Mouse (Mus musculus) stomach, adult 2 months (tissue): ENCODE results near the gene Vmn1r148. TPM values are rescaled to one million over a fixed set of nuclear protein-coding genes. Genes with fewer than 3 reads are reported as not detected.

ENCODE experiments used
- polyA plus RNA-seq: library from polyadenylated mRNA; depleted of rRNA; stranded (reverse); fragments of >200 nt; gene quantifications from 2 replicates; pipeline ENCODE4 v1.2.3, GENCODE M21; 2012; rRNA removed

Gene Vmn1r148
- not detected in 2 replicates for polyA plus RNA-seq

DNA sequence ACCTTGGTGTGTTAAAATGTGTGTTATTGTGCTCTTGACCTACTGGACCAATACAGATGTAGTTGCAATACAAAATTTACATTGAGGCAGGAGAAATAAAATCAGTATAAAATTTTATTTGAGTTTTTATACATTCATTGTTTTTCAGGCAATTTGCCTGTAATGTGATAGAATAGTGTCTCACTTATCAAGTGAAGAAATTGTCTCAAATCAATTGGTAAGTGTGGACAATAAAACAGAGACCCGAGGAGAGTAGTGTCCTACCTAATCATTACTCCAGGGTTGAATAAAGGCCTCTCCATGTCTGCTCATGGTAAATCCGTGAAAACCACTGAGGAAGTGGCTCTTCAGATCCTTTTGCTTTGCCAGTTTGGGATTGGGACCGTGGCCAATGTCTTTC, at the start of gene Vmn1r148:
TSS of gene Vmn1r148 (plus strand) at position 301 of the 400 bp plus-strand sequence.

DNA sequence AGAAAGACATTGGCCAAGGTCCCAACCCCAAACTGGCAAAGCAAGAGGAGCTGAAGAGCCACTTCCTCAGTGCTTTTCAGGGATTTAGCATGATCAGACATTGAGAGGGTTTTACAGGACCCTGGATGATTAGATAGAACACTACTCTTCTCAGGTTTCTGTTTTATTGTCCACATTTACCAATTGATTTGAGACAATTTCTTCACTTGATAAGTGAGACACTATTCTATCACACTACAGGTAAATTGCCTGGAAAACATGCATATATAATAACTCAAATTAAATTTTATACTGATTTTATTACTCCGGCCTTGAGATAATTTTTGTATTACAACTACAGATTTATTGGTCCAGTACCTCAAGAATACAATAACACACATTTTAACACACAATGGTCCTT, 42.4 kb upstream of the Vmn1r148 start, which contains the start of gene Gm8660:
TSS of gene Gm8660 (minus strand) at position 101 of the 400 bp plus-strand sequence.

GRCm38 (mm10) chr7:22438129-22438528, 24.7 kb downstream of the Vmn1r148 start, which contains the start of gene Vmn1r149:
Gene Vmn1r149 (minus strand): TSS chr7:22438229.

DNA sequence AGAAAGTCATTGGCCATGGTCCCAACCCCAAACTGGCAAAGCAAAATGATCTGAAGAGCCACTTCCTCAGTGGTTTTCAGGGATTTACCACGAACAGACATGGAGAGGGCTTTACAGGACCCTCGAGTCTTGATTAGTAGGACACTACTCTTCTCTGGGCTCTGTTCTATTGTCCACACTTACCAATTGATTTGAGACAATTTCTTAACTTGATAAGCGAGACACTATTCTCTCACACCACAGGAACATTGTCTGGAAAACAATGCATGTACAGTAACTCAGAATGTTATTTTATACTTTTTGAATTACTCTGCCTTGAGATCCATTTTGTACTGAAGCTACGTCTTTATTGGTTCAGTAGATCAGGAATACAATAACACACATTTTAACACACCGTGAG, 50.6 kb downstream of the Vmn1r148 start, which contains the start of gene Gm10665:
TSS of gene Gm10665 (minus strand) at position 101 of the 400 bp plus-strand sequence.

Other genes with a start within 250 kb of the Vmn1r148 start
- not detected in 2 replicates for gene Vmn1r142, start 249.5 kb upstream of the Vmn1r148 start, polyA plus RNA-seq
- not detected in 2 replicates for gene Vmn1r143, start 224.2 kb upstream of the Vmn1r148 start, polyA plus RNA-seq
- gene Gm8653, start 212.3 kb upstream of the Vmn1r148 start, polyA plus RNA-seq = not detected in 2 replicates
- gene Gm8453, start 184.1 kb upstream of the Vmn1r148 start, polyA plus RNA-seq = not detected in 2 replicates
- not detected in 2 replicates for gene Gm4187, start 83.9 kb upstream of the Vmn1r148 start, polyA plus RNA-seq
- gene Gm8660, start 42.5 kb upstream of the Vmn1r148 start, polyA plus RNA-seq = not detected in 2 replicates
- gene Vmn1r149, start 24.6 kb downstream of the Vmn1r148 start, polyA plus RNA-seq = not detected in 2 replicates
- not detected in 2 replicates for gene Gm10665, start 50.5 kb downstream of the Vmn1r148 start, polyA plus RNA-seq
- gene Vmn1r151, start 86.1 kb downstream of the Vmn1r148 start, polyA plus RNA-seq = not detected in 2 replicates
- not detected in 2 replicates for gene Vmn1r152, start 109.4 kb downstream of the Vmn1r148 start, polyA plus RNA-seq
- gene Gm8677, start 121.3 kb downstream of the Vmn1r148 start, polyA plus RNA-seq = not detected in 2 replicates
- gene Gm4201, start 151.8 kb downstream of the Vmn1r148 start, polyA plus RNA-seq = not detected in 2 replicates
- not detected in 2 replicates for gene Gm4565, start 174.5 kb downstream of the Vmn1r148 start, polyA plus RNA-seq
- not detected in 2 replicates for gene Vmn1r155, start 244.4 kb downstream of the Vmn1r148 start, polyA plus RNA-seq